Mouse (Mus musculus) Patski (cell line): ENCODE results near the gene 2610021A01Rik. TPM values are rescaled to one million over a fixed set of nuclear protein-coding genes. Genes with fewer than 3 reads are reported as not detected.
"Not testable (repeated sequence)": the region's sequence is repeated elsewhere in the genome, so short reads cannot be mapped to it uniquely, and the experiment has no call there.

Source experiments
- ATAC-seq: fragments of 100-300 bp; one replicate; pipeline ENCODE4 v1.8.0; 2021
- CTCF ChIA-PET: fragments of 350-600 bp; sonication (Branson Sonifier 250); formaldehyde crosslinking; loops from one replicate; lab custom pipeline; 2022; ENCODE audit warnings: inconsistent platforms; lab: Charles Lee
- POLR2A ChIA-PET: fragments of 350-600 bp; sonication (Branson Sonifier 250); formaldehyde crosslinking; loops from one replicate; lab custom pipeline; 2022; ENCODE audit warnings: antibody characterized with exemption, inconsistent platforms; lab: Charles Lee
- DNase-seq: peaks from one replicate; pipeline ENCODE4 v3.0.0-alpha.2; 2011; ENCODE audit warnings: low read depth, low spot score
- H3K27me3 ChIP-seq: fragments of 371-371 bp; one replicate; pipeline ENCODE4 v1.5.1; 2021
- CTCF ChIP-seq: fragments of 100-300 bp; IDR thresholded peaks from one replicate; pipeline ENCODE4 v1.5.1; 2021
- in situ Hi-C: fragments of 300-500 bp; cut with MboI; formaldehyde crosslinking; loops from 3 replicates; pipeline ENCODE4 v1.11.1; 2018; ENCODE audit warnings: low pct_unique_long_range_greater_than_20kb, mixed read lengths
- polyA plus RNA-seq: library from polyadenylated mRNA; unstranded; gene quantifications from one replicate; pipeline ENCODE4 v1.2.3, GENCODE M21; 2021

The 2610021A01Rik gene
- polyA plus RNA-seq = 6.8 TPM

DNA sequence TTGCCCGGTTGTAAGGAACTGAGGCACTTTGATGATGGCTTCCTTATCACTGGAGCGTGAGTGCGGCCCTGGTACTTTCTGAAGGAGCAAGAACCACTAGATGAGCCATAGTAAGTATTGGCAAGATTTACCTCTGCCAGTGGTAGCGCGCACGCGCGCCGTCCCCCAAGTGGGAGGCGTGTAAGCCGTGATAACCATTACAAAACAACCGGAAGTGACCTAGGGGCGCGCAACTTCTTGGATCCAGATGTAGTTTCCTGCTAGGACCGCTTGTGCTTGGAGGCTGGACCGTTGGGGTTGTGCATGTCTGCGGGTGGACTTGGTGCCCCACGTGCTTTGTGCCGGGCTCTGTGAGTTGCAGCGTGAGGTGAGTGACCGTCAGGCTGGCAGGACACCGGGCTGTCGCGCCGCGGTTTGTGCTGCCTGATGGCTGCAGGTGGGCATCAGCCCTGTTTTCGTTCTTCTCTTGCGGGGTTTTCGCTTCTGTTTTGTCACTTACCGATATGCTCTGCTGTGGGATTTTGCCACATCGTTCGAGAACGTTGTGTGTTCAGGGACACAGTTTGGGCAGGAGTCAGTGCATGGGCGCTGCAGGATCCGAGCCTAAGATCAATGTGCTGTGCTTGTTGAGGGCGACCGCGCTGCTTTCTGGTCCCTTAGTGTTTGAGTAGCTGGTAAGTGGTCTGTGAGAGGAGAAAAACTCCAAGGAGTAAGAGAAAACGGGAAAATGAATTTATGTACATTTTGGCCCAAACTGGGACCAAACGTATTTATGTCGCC, at the start of gene 2610021A01Rik:
2610021A01Rik (plus strand) TSS at position 197 of the 780 bp plus-strand sequence.
- POLR2A ChIA-PET = no interaction called here
- H3K27me3 ChIP-seq = peaks cover 2% of the 10 kb centered on the region
- DNase-seq (peak; percentile 59), ATAC-seq (peak; percentile 99)
- TF ChIP-seq CTCF = no peak
- CTCF ChIA-PET = no interaction called here
- in situ Hi-C loops = loop anchor here (5.0 kb wide), 1 partner anchor 908 kb away; the partner anchor contains the start of gene Zfp141

DNA sequence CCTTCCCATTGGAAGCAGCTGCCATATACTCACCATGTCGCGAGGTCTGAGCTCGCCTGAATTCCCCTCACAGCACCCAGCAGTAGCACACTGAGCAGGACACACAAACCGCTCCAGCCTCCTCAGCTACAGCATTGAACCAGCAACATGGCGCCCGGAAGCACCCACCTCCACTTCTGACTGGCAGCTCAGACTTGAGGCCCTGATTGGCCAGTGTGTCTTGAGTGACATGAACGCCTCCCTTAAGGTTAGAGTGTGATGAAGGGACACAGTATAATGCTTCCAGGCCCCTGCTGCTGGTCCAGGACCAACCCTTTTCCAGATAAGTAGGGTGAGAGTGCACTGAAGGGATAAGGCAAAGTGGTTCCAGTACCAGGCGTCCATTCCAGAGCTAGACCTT, 38.3 kb upstream of the 2610021A01Rik start:
- CTCF ChIA-PET = no interaction called here
- ATAC-seq (no peak), DNase-seq (no peak)
- in situ Hi-C loops = no loop called here
- no peak for TF ChIP-seq CTCF
- H3K27me3 ChIP-seq = no peaks in the 10 kb centered on the region
- POLR2A ChIA-PET = no interaction called here

DNA sequence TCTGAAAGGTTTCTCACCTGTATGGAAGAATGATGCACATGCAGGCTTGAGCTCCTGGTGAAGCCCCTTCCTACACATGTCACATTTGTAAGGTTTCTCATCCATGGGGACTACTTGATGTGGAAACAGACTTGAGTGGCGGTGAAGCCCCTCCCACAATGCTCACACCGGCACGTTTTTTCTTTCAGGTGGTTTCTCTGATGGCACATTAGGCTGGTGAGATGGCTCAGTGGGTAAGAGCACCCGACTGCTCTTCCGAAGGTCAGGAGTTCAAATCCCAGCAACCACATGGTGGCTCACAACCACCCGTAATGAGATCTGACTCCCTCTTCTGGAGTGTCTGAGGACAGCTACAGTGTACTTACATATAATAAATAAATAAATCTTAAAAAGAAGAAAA, 25.5 kb upstream of the 2610021A01Rik start, which contains the start of gene Gm6871:
Gm6871 (minus strand) TSS at position 101 of the 400 bp plus-strand sequence.
- CTCF ChIA-PET, H3K27me3 ChIP-seq, POLR2A ChIA-PET, DNase-seq, in situ Hi-C loops, ATAC-seq: not testable (repeated sequence)

DNA sequence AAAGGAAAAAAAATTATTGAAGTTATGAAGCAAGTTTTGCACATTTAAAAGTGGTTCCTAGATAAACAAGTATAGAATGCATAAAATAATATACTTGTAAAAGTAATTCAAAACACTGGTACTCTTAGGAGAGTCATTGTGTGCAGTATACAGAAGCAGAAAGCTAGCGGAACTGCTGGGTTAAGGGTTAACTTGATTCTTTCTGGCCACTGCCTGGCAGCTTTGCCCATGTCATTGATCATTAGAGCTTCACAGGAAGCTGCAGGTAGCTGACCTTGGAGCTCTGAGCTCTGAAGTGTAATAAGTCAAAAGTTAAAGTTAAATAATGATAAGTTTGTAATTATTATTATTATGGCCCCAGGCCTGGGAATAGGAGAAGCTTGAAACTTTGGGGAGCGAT, 21.1 kb upstream of the 2610021A01Rik start:
- POLR2A ChIA-PET = no interaction called here
- in situ Hi-C loops = no loop called here
- TF ChIP-seq CTCF = no peak
- CTCF ChIA-PET = no interaction called here
- no peak for ATAC-seq
- no peak for DNase-seq
- H3K27me3 ChIP-seq = no peaks in the 10 kb centered on the region

DNA sequence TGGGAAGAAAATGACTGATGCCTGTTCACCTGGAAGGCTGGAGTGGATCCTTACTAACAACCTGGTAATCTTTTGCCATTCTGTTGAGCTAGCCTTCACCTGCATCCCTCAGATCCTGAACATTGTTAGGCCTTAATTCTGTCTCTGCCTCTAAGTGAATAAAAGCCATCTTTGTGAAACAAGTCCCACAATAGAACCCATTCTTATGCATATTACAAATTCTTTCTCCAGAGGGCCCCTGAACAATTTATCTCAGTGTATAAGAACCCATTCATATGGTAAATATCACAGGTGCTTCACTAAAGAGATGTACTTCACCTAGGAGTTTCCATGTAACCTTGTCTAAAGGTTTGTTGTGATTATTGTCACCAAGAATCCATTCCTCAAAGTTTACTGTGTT, 17.0 kb upstream of the 2610021A01Rik start:
- no peak for ATAC-seq
- DNase-seq = no peak
- POLR2A ChIA-PET = no interaction called here
- in situ Hi-C loops = no loop called here
- no peak for TF ChIP-seq CTCF
- CTCF ChIA-PET = no interaction called here
- no peaks in the 10 kb centered on the region for H3K27me3 ChIP-seq

DNA sequence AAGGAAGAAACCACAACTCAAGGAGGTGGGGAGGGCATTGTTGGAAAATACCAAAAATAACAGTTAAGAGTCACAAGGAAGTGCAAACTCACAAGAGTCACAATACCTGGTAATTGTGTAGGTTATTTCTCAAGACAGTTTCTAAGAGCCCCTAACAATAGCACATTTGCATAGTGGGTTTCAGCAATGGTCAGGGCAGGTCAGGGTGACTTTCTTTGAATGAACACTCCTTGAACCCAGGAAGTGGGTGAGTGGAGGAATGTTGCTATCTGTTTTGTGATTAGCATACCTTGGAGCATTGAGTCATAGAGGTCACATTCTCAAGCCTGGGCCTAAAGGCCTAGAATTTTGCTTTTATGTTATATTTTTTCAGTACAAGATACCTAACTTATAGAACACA, 11.2 kb upstream of the 2610021A01Rik start:
- in situ Hi-C loops, ATAC-seq, POLR2A ChIA-PET, DNase-seq, H3K27me3 ChIP-seq, CTCF ChIA-PET: not testable (repeated sequence)

DNA sequence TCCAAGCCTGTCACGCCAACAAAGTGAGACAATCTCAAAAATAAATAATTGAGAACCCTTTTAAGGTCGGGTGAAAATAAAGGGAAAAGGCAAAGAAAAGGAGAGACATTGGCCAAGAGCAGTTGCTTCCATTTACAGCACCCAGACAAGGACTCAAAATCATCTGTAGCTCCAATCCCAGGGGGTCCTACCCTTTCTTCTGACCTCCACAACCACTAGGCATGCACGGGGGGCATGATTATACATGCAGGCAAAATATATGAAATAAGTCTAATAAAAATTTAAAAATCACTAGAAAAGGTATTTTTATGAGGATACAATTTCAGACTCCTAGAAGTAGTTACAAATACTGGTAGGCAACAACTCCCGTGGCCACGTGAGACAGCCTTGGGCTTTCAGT, 415 bp upstream of the 2610021A01Rik start:
- CTCF ChIA-PET = no interaction called here
- no peak for TF ChIP-seq CTCF
- DNase-seq = no peak
- no peak for ATAC-seq
- peaks cover 2% of the 10 kb centered on the region for H3K27me3 ChIP-seq
- POLR2A ChIA-PET = no interaction called here
- in situ Hi-C loops = loop anchor here (5.0 kb wide), 1 partner anchor 909 kb away; the partner anchor contains the start of gene Zfp141

DNA sequence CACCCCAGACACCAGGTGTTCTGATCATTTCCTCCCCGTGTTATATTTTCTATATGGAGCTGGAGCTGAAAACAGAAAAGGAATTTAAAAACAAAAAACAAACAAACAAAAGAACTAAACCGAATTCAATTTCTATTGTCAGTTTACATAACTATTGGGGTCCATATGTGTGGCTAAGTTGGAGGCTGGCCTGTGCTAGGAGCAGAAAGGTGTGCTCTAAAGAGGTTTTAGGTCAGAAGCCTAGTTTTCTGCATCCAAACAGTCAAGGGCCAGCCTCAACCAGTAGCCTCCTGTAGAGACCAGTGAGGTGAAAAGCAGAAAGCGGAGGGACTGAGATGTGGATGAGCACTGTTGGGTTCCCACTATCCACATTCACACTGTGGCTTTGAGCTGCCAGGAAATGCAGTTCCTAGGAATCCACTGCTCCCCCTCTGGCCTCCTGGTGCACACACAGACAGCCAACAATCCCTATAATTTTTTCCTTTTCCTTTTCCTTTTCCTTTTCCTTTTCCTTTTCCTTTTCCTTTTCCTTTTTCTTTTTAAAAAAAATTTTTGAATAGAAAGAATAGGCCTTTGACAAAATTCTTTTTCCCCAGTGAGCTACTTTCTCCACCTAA, 1.0 kb downstream of the 2610021A01Rik start:
- peak; percentile 35 for TF ChIP-seq CTCF
- H3K27me3 ChIP-seq = peaks cover 2% of the 10 kb centered on the region
- in situ Hi-C loops = loop anchor here (5.0 kb wide), 1 partner anchor 907 kb away; the partner anchor contains the start of gene Zfp141
- ChIA-PET CTCF (no interaction called here), POLR2A (no interaction called here)
- no peak for DNase-seq
- ATAC-seq = peak; percentile 49

DNA sequence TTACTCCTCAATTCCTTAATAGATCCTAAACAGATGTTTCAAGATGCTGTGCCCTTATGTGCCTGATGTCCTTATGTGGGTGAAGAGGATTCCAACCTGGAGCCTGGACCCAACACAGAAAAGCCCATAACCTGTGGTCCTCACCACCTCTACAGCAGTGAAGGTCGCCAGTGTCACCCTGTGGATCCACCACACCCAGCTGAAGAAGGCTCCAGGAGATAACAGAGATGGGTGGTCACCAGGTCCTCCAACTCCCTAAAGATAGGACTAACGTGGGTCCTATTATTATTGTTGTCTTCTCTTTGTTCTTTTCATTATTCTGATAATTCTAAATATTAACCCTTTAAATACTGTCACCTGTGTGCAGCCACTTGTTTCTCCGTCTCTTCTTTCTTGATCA, 12.6 kb downstream of the 2610021A01Rik start:
- ChIA-PET CTCF (no interaction called here), POLR2A (no interaction called here)
- H3K27me3 ChIP-seq = no peaks in the 10 kb centered on the region
- no peak for TF ChIP-seq CTCF
- no peak for ATAC-seq
- in situ Hi-C loops = no loop called here
- no peak for DNase-seq

DNA sequence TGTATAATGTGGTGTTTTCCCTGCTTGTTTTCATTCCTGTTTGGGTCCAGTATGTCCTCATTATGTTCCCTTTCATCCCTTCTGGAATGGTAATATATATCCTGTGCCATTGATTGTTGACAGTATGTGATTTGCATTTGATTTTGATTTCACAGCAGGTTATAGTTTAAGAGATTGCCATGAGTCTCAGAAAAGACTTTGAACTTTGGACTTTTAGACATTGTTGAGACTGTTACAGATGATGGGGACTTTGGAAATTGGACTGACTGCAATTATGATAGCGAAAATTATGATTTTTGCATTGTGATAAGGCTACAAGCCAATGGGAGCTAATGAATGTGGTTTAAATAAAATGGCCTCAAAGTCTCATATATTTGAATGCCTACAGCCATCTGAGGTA, 17.2 kb downstream of the 2610021A01Rik start:
- in situ Hi-C loops = loop anchor here (5.0 kb wide), 1 partner anchor 871 kb away; no protein-coding TSS in a partner anchor
- ATAC-seq, H3K27me3 ChIP-seq, DNase-seq, POLR2A ChIA-PET: not testable (repeated sequence)
- CTCF ChIA-PET = interaction anchor here (1.2 kb wide), 1 partner anchor 12 kb away, joined by 3 read pairs; no protein-coding TSS in a partner anchor
